Mouse (Mus musculus) heart, embryonic 12.5 days (tissue): ENCODE data around the gene Tgds. TPM values are rescaled to one million over a fixed set of nuclear protein-coding genes. Genes with fewer than 3 reads are reported as not detected.
"Not testable (repeated sequence)": the region's sequence is repeated elsewhere in the genome, so short reads cannot be mapped to it uniquely, and the experiment has no call there.

Experiments
- ATAC-seq: fragments of 200-750 bp; cut with Nextera tagmentation; 2 replicates; pipeline ENCODE4 v1.8.0; 2017; ENCODE audit warnings: moderate TSS enrichment, moderate library complexity; ENCODE audit not compliant: insufficient number of reproducible peaks, low FRiP score
- H3K27ac ChIP-seq: fragments of 300-500 bp; sonication (generic); 2 replicates; pipeline ENCODE4 v1.5.1; 2016; ENCODE audit warnings: mild to moderate bottlenecking, moderate library complexity; ENCODE audit not compliant: poor library complexity, severe bottlenecking
- H3K27me3 ChIP-seq: fragments of 300-500 bp; sonication (generic); replicated peaks from 2 replicates; pipeline ENCODE4 v1.6.1; 2016; ENCODE audit warnings: mild to moderate bottlenecking, moderate library complexity
- H3K36me3 ChIP-seq: fragments of 300-500 bp; sonication (generic); 2 replicates; pipeline ENCODE4 v1.6.1; 2016; ENCODE audit warnings: mild to moderate bottlenecking, moderate library complexity
- H3K4me1 ChIP-seq: fragments of 300-500 bp; sonication (generic); replicated peaks from 2 replicates; pipeline ENCODE4 v1.6.1; 2016; ENCODE audit warnings: mild to moderate bottlenecking
- H3K4me2 ChIP-seq: fragments of 300-500 bp; sonication (generic); 2 replicates; pipeline ENCODE4 v1.6.1; 2016; ENCODE audit warnings: mild to moderate bottlenecking, moderate library complexity
- H3K4me3 ChIP-seq: fragments of 300-500 bp; sonication (generic); 2 replicates; pipeline ENCODE4 v1.5.1; 2016; ENCODE audit warnings: mild to moderate bottlenecking
- H3K9ac ChIP-seq: fragments of 300-500 bp; sonication (generic); 2 replicates; pipeline ENCODE4 v1.6.1; 2016; ENCODE audit warnings: mild to moderate bottlenecking, moderate library complexity
- H3K9me3 ChIP-seq: fragments of 300-500 bp; sonication (generic); replicated peaks from 2 replicates; pipeline ENCODE4 v1.6.1; 2016; ENCODE audit warnings: mild to moderate bottlenecking, moderate library complexity
- WGBS: fragments of 180-500 bp; shearing (Covaris S2); methylation state at CpG from one replicate; pipeline ENCODE4 v1.1.7; 2016; 5-methylcytosine and 5-hydroxymethylcytosine counted together
- polyA plus RNA-seq: library from polyadenylated mRNA; unstranded; fragments of >200 nt; fragmentation: Nextera tagmentation; extraction: Ambion mirVana; gene quantifications from 2 replicates; pipeline ENCODE4 v1.2.1, GENCODE M21; 2016

The Tgds gene
- polyA plus RNA-seq, 1 experiment from 2014 or later = 34.7 TPM

- peak; percentile 24 for ATAC-seq
- H3K4me3 ChIP-seq = peak overlapping the region; percentile 75
- H3K4me2 ChIP-seq = peak overlapping the region; percentile 84
- peak overlapping the region; percentile 87 for H3K9ac ChIP-seq
- peaks cover 4% of the 10 kb centered on the region for H3K27me3 ChIP-seq
- peak overlapping the region; percentile 2; the same call in 1 of the 2 replicates for H3K27ac ChIP-seq
- WGBS = 11% methylated on average over 21 of the region's 21 CpGs
- peaks cover 31% of the 10 kb centered on the region for H3K36me3 ChIP-seq
- H3K4me1 ChIP-seq = peaks cover 18% of the 10 kb centered on the region
- no peaks in the 10 kb centered on the region for H3K9me3 ChIP-seq
Observed at GRCm38 (mm10) chr14:118131931-118132641, 469 bp downstream of the Tgds start.

GRCm38 (mm10) chr14:118131472-118131871 is 1.1 kb downstream of the Tgds start:
- WGBS = 78% methylated on average over 7 of the region's 7 CpGs
- ATAC-seq = no peak
- Histone ChIP-seq H3K9me3 (no peaks in the 10 kb centered on the region), H3K4me3 (peak overlapping the region; percentile 75), H3K4me2 (peak overlapping the region; percentile 84), H3K27me3 (peaks cover 4% of the 10 kb centered on the region), H3K4me1 (peaks cover 16% of the 10 kb centered on the region), H3K9ac (peak overlapping the region; percentile 87), H3K27ac (no peak overlapping the region), H3K36me3 (peaks cover 37% of the 10 kb centered on the region)

- H3K27ac ChIP-seq = no peak overlapping the region
- H3K4me2 ChIP-seq = no peak overlapping the region
- H3K36me3 ChIP-seq = peaks cover 83% of the 10 kb centered on the region
- no peak overlapping the region for H3K4me3 ChIP-seq
- H3K4me1 ChIP-seq = peaks cover 5% of the 10 kb centered on the region
- 93% methylated on average over 5 of the region's 5 CpGs for WGBS
- no peak overlapping the region for H3K9ac ChIP-seq
- H3K9me3 ChIP-seq = no peaks in the 10 kb centered on the region
- no peak for ATAC-seq
- H3K27me3 ChIP-seq = no peaks in the 10 kb centered on the region
Observed at GRCm38 (mm10) chr14:118126301-118126700, 6.3 kb downstream of the Tgds start.

GRCm38 (mm10) chr14:118124771-118125170 is 7.8 kb downstream of the Tgds start:
- Histone ChIP-seq H3K27ac (no peak overlapping the region), H3K9me3 (no peaks in the 10 kb centered on the region), H3K9ac (no peak overlapping the region), H3K27me3 (no peaks in the 10 kb centered on the region), H3K4me3 (no peak overlapping the region), H3K4me2 (no peak overlapping the region), H3K4me1 (no peaks in the 10 kb centered on the region), H3K36me3 (peaks cover 92% of the 10 kb centered on the region)
- WGBS = 81% methylated on average over 4 of the region's 4 CpGs
- no peak for ATAC-seq

- ATAC-seq = no peak
- peaks cover 94% of the 10 kb centered on the region for H3K36me3 ChIP-seq
- no peak overlapping the region for H3K9ac ChIP-seq
- no peaks in the 10 kb centered on the region for H3K4me1 ChIP-seq
- no peak overlapping the region for H3K4me2 ChIP-seq
- 79% methylated on average over 5 of the region's 5 CpGs for WGBS
- H3K9me3 ChIP-seq = no peaks in the 10 kb centered on the region
- no peak overlapping the region for H3K4me3 ChIP-seq
- H3K27me3 ChIP-seq = no peaks in the 10 kb centered on the region
- H3K27ac ChIP-seq = no peak overlapping the region
Observed at GRCm38 (mm10) chr14:118124129-118124528, 8.4 kb downstream of the Tgds start.

- no peak for ATAC-seq
- 86% methylated on average over 6 of the region's 6 CpGs for WGBS
- H3K4me3 ChIP-seq = no peak overlapping the region
- H3K27ac ChIP-seq = no peak overlapping the region
- peaks cover 5% of the 10 kb centered on the region; the same call in 1 of the 2 replicates for H3K9me3 ChIP-seq
- no peaks in the 10 kb centered on the region for H3K4me1 ChIP-seq
- peaks cover 67% of the 10 kb centered on the region for H3K36me3 ChIP-seq
- H3K4me2 ChIP-seq = no peak overlapping the region
- no peaks in the 10 kb centered on the region for H3K27me3 ChIP-seq
- no peak overlapping the region for H3K9ac ChIP-seq
Observed at GRCm38 (mm10) chr14:118113116-118113515, 19.4 kb downstream of the Tgds start.

GRCm38 (mm10) chr14:118107479-118107878 is 25.1 kb downstream of the Tgds start:
- H3K27ac ChIP-seq, H3K4me2 ChIP-seq, H3K4me1 ChIP-seq, H3K9ac ChIP-seq, H3K4me3 ChIP-seq, H3K27me3 ChIP-seq, ATAC-seq: not testable (repeated sequence)
- 90% methylated on average over 2 of the region's 2 CpGs for WGBS
- Histone ChIP-seq H3K9me3 (peaks cover 12% of the 10 kb centered on the region), H3K36me3 (peaks cover 16% of the 10 kb centered on the region)

GRCm38 (mm10) chr14:118101227-118101990 is 31.1 kb downstream of the Tgds start:
- WGBS = 73% methylated on average over 14 of the region's 14 CpGs

GRCm38 (mm10) chr14:118098265-118098664 is 34.3 kb downstream of the Tgds start:
- 60% methylated on average over 2 of the region's 2 CpGs for WGBS
- Histone ChIP-seq H3K4me2 (no peak overlapping the region), H3K9me3 (no peaks in the 10 kb centered on the region), H3K27ac (no peak overlapping the region), H3K4me3 (no peak overlapping the region), H3K36me3 (no peaks in the 10 kb centered on the region), H3K27me3 (peaks cover 4% of the 10 kb centered on the region; the same call in 1 of the 2 replicates), H3K4me1 (no peaks in the 10 kb centered on the region), H3K9ac (no peak overlapping the region)
- no peak for ATAC-seq

More at GRCm38 (mm10) chr14:118101227-118101990, 31.1 kb downstream of the Tgds start:
- no peak overlapping the region for H3K9ac ChIP-seq
- no peak overlapping the region for H3K4me3 ChIP-seq
- H3K9me3 ChIP-seq = peaks cover 7% of the 10 kb centered on the region
- no peak for ATAC-seq
- H3K27ac ChIP-seq = no peak overlapping the region
- no peak overlapping the region for H3K4me2 ChIP-seq
- H3K36me3 ChIP-seq = no peaks in the 10 kb centered on the region
- H3K27me3 ChIP-seq = no peaks in the 10 kb centered on the region
- no peaks in the 10 kb centered on the region for H3K4me1 ChIP-seq

GRCm38 (mm10) chr14:118089806-118090392 is 42.7 kb downstream of the Tgds start:
- no peaks in the 10 kb centered on the region for H3K36me3 ChIP-seq
- no peaks in the 10 kb centered on the region for H3K9me3 ChIP-seq
- H3K27ac ChIP-seq = no peak overlapping the region
- under 1% methylated on average over 18 of the region's 18 CpGs for WGBS
- H3K9ac ChIP-seq = peak overlapping the region; percentile 81
- H3K4me2 ChIP-seq = peak overlapping the region; percentile 69
- peak overlapping the region; percentile 63 for H3K4me3 ChIP-seq
- ATAC-seq = peak; percentile 46
- H3K27me3 ChIP-seq = peaks cover 18% of the 10 kb centered on the region
- peaks cover 7% of the 10 kb centered on the region; the same call in 1 of the 2 replicates for H3K4me1 ChIP-seq
